Mouse (Mus musculus) embryo, embryonic 9.5 days (tissue): Measurements from ENCODE around the gene Ccnl2.
A peak's percentile ranks its signal among the peaks of the same experiment; 100 is the strongest.

Experiments used
- DNase-seq: peaks from one replicate; pipeline ENCODE4 v3.0.0-alpha.2; 2017; ENCODE audit errors: extremely low spot score

Gene Ccnl2

DNA sequence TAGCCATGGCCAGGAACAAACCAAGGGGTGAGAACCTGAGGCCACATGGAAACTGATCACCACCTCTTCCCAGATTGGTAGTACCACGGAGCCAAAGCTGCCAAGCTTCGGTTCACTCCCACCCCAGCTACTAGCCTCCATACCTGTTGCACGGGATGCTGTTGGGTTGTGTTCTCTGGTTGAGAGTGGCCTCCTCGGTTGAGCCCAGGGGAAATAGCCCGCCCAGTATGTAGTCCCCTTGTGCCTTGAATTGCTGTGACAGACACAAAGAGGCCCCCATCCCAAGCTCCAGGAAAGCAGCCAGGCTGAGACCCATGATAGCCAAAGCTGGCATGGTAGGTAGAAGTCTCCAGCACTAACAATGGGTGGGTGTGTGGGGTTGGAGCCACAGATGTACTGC is 50.7 kb downstream of the Ccnl2 start, which contains the start of gene Tas1r3:
Gene Tas1r3 (minus strand): TSS at position 362 of the 400 bp plus-strand sequence.
- no peak for DNase-seq

DNA sequence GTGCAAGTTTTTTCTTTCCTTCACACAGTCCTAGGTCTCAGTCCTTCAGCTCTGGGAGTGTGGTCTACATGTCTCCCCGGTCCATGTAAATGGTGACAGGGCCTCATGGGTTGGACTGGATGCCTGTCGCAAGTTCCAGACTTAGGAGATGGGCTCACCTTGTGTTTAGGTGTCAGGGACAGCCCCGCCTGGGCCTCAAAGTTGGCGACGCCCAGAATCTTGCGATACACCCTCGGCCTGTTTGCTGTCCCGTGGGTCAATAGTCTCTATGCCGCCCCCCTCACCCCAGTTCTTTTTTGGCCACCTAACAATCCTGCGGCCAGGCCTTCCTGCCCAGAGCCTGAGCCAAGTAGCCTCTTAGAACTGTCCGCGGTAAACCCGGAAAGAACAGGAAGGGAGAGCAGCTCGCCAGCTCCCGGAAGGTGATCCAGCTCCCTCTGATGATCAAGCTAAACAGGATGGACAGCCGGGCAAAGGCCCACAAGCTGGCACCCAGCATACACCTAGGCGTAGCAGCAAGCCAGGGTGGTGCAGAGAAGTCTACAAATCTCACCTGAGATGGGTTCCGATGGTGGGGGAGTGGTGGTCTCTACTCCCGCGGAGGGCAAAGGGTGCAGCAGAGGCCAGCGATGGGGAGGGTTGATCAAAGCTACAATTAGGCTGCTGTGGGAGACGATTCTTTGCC is 56.5 kb downstream of the Ccnl2 start:
- DNase-seq = no peak

DNA sequence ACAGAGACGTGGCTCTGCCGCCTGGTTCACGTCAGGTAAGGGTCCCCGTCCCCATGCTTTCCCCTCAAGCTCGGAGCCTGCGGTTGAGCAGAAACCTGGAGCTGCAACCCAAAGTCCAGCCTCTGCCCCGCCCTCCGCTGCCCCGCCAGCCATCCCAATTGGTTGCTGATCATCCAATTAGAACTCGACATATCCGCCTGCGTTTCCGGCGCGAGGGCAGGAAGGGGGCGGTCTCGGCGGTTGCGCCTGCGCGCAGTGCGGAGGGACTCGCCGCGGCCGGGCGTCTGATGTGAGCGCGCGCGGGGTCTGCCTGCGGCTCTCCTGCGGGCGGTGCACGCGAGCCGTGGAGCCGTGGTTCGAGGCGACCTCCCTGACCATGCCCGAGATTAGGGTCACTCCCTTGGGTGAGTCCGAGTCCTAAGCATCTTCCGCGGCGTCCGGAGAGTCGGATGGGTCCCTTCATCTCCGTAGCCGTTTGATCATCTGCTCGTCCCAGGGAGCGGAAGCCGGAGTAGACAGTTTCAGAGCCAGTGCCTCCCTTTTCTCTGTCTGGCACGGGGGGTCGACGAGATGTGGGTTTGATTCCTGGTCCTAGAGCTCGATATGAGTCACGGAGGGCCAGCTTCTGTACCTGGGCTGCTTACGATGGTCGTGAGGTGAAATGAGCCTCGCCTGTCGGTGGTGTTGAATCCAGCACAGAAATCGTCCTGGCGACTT is 57.2 kb downstream of the Ccnl2 start, which contains the start of the genes Cptp and Ints11:
Gene Cptp (minus strand): TSS at position 124 of the 717 bp plus-strand sequence.
Gene Ints11 (plus strand): TSS at position 230 of the 717 bp plus-strand sequence.
- peak; percentile 96 for DNase-seq

DNA sequence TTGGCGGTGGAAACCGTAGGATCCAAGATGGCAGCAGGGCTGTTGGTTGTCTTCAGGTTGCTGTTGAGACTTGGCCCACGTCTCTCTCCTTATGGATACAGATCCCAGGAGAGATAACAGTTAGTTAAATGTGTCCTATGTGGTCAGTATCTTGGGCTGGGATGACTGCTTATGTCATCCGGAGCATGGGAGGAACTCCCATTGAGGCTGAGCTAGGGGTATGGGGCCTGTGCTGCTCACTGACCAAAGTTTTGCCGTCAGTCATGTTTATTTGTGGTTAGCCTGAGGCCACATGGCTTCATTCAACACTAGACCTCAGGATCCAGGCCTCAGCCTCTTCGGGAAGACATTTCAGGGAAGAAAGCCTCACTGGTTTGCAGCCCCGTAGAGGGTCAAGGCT is 59.1 kb downstream of the Ccnl2 start:
- no peak for DNase-seq
